Mouse (Mus musculus) ovary, postnatal 36 days (tissue): Measurements from ENCODE around the gene Zfp326.

Source experiments
- DNase-seq: peaks from one replicate; pipeline ENCODE4 v3.0.0; 2022; ENCODE audit warnings: low spot score, mixed read lengths

Gene Zfp326

DNA sequence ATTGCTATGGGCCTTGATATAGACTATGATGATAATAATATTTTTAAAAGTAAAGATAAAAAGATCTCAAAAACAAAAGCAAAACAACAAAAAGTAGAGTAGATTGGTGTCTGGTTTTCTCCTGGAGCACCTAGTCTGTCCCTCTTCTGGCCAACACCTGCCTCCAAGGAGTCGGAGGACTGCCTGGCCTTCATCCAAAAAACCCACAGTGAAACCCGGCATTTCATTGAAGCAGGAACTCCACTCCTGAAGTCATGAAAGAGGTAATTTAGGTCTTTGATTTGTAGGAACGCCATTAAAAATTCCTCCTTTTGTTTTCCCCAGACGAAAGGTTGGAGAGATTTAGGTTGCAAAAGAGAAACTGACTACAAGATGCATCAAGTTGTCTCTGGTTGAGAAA, 8.9 kb upstream of the Zfp326 start:
- no peak for DNase-seq

DNA sequence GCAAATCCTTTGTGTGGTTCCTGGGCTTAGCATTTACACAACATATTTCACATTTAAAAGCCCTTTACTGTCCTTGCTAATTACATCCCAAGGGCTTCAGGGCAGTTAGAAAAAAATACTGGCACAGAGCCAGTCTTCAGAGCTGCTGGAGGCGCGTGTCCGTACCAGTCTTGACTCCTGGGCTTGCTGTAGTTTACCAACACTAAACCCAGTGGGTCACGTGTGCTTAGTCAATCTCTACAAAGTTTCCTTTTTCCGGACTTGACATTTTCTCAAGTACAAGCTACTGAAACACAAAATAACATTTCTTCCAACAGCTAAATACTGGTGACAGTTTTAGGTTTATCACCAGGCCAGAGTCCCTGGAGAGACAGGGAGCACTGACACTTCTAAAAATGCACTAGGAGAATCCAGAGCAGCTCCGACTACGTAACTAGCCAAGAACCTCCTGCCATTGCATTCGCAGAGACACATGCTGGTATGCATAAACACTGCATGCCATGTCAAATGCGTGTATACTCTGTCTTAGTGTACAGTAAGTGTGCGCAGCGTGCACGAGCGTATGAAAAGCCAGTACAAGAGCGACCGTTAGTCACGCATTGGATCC, 8.4 kb upstream of the Zfp326 start:
- no peak for DNase-seq

DNA sequence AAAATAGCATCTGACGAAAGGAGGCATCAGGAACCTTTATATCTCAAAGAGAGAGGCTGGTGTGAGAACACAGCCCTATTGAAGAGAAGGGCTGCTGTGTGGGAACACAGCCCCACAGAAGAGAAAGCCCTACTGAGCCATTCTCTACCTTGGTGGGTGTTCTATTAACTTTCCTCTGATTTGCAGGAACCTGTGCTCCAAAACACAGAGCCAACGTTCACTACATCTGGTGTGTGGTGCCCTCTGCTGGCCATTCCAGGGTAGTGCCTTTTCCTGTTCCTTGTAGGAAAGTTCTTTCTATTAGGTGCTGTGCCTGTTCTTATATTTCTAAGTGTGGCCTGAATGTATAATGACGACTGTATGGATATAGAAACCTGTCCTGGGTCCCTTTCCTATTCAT, 7.8 kb upstream of the Zfp326 start:
- peak; percentile 77 for DNase-seq

DNA sequence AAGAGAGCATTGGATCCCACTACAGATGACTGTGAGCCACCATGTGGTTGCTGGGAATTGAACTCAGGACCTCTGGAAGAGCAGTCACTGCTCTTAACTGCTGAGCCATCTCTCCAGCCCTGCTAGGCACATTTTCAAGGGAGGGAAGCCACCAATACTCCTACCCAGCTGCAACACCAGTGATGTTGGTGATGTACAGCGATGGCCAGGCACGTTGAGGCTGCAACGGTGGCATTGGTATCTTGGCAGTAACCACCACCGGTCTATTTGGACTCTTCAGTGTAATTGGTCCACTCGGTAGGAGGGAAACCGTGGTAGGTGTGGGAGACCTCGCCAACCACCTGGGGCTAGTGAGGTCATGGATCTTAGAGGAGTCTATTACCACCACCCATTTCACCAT, 6.6 kb upstream of the Zfp326 start:
- DNase-seq, result no peak

DNA sequence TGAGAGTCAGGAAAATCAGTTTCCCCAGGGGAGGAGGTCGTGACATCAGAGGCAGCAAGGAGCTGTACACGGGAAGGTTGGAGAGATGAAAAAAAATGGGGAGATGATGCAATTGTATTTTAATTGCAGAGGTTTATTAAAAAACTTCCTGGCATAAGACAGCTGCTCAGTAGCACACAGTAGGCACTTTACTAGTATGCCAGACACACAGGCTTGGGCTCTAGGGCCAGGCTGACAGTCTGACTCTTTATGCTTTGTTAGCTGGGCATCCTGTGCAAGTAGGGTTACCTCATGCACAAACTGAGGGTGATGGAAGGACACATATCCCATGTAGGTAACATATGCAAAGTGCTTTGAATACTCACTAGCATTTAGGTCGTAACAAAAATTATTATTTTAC, 5.2 kb upstream of the Zfp326 start:
- no peak for DNase-seq

DNA sequence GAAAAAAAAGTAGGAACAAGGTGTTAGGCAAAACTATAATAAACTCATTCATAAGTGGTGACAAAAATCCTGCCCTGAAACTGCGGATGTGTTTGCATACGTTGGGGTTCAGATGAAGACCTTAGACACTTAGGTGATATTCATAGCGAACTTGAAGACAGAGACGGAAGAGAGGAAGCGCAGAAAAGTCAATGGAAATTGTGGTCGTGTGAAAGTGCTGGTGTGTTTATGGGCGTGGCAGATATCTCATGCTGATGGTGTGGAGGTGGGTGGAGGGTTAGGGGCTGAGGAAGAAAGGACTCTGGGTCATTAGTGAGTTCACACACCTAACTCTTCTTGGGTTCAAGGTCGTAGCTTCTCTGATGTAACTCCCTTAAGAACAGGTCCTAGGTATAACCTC, 4.2 kb upstream of the Zfp326 start:
- DNase-seq, result no peak

DNA sequence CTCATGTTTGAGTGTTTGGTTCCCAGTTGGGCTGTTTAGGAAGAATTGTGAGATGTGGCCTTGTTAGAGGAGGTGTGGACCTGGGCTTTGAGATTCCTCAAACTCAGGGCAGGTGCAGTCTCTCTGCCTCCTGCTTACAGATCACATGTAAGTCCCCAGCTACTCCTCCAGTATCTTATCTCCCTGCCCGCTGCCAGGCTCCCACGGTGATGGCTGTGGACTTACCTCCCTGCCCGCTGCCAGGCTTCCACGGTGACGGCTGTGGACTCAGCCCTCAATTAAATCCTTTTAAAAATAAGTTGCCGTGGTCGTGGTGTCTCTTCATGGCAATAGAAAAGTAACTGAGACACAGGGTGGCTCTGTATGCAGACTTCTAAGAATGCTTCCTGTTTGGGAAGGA, 3.4 kb upstream of the Zfp326 start:
- no peak for DNase-seq

DNA sequence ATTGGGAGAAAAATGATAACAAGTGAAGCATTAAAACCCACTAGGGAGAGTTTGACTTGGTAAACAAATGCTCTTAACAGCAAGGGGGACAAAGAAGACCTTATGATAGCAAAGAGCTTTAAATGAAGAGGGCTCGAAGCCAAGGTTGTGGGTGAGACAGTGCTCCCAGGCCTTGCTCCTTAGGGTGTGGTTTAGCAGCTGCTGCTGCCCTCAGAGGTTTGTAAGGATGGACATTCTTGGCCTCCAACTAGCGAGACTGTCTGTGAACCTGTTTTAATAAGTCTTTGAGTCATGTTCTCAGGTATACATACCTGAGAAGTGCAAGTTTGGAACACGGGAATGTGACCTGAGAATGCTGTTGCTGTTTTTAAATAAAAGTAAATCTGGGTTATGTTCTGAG, 2.6 kb upstream of the Zfp326 start:
- DNase-seq, result no peak

DNA sequence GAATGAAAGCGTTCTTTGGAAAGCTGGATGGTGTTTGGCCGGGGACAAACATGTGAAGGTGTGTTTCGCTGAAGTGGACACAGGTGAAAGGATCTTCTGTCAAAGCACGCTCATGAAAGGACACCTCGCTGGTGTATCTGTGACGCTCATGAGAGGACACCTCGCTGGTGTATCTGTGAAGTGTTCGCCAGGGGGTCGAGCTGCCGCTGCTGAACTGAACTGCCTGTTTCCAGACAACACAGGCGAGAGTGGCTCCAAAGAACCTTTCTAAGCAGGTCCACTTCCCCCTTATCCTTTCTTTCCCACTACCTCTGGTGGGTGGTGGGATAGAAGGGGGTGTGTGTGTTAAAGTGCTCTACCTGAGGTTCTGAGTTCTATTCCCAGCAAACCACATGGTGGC, 1.9 kb upstream of the Zfp326 start:
- DNase-seq, result no peak

DNA sequence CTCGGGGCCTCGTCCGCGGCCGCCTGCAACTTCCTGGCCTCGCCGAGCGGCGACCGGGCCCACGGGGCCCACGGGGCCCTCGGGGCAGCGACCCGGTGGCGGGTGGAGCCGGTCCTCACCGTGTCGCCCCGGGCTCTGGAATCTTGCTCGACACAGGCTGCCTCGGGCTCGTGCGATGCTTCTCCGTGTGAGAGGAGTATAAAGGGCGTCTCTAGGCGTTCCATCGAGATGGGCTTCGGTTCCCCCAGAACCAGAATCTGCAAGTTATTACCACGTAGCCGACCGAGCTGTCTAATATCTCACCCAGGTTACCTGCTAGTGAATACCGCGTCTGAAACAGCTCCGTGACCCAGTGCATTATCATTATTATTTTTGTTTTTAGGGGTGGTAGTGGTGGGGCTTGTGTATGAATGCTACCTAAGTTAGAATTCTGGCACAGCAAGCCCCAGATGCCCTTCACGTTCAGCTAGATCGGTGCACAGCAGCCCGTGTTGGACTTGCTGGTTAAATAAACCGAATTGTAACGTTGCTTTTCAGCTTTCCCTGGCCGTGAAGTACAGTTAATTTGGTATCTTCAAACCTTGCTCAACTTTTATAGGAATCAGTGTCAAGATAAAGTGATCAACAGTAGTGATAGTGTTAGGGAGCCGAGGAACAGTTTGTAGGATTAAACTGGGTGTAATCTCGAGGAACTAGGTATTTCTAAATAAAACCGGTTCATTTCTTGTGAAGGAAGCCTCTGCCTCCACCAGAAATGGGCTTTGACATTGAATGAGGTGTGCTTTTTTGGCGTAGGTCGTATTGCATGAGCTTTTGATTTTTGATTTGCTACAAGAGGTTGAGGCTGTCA, 785 bp downstream of the Zfp326 start:
- no peak for DNase-seq

DNA sequence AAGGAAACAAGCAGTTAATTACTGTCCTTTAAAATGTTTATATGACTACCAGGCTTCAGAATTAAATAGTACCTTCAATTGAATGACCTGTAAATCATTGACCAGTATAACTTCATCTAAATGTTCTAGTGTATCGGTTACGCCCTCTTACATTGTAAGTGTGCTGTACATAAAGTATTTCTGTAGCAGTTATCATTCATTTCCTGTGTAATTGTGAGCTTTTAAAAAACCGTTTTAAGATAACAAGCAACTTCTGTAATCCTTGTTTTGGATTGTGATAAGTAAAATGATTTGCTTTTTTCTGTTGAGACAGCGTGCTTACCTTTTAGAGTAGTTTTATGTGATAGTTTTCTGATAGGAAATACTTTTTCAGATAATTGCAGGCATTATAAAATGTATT, 11.0 kb downstream of the Zfp326 start:
- no peak for DNase-seq

DNA sequence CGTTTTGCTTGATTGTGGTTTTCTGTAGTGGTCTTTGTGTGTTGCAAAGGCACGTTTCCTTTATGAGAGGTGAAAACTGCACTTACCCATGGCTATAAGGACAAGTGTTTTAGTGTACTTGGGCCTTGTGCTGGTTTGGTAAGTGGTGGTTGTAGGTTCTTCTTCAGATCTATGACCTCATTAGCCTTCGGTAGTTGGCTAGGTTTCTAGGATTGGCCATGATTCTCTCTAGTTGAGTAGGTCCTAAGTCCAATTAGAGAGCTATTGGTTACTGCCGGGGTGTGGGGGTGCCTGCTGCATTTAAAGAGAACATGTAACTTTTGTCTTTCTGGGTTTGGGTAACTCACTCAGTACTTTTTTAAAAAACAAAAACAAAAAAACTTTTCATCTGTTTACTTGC, 21.8 kb downstream of the Zfp326 start:
- DNase-seq, result no peak

DNA sequence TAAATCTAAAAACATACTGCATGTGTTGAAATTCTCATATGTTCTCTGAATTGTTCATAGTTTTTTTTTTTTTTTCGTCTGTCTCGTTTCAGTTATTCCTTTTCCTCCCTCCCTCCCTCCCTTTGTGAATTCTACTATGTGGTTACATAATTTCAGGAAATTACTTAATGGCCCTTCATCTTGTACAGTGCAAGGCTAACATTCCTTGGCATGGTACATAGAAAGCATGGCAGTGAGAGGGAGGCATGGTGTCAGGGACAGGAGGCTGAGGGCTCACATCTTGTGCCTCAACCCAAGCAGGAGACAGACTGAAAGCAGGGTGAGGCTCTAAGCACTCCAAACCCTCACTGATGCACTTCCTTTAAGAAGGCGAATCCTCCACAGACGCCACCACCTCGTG, 32.8 kb downstream of the Zfp326 start:
- DNase-seq, result no peak

DNA sequence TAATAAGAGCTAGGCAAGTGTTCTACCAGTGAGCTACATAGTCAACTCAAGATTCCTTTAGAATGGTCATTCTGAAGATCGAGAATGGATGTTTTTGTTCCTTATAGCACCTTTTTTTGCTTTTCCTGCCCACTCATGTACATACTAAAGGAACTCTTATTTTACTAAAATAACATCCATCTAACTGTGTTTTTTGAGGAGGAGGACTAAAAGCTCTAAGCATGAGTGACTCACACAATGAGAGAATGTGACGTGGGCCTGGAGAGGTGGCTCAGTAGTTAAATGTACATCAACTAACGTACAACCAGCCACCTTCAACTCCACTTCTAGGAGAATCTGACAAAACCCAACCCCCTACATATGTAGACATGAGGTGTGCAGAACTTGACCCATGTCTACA, 33.3 kb downstream of the Zfp326 start:
- no peak for DNase-seq

DNA sequence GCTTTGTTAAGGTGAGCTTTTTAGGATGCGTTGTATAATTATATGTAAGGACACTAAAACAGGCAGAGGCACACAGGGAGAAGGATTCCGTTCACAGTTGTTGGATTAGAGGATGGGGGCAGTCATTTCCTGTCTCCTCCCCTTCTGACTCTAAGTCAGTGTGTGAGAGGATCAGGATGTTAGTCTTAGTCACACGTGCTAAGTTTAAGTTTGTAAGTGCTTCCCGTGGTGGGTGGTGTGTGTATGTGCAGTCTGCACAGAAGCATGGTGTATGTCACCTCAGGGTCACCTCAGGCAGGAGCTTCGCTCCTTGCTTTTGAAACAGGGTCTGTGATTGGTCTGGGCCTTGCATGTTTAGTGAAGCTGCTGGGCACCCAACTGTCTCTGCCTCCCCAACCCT, 35.1 kb downstream of the Zfp326 start:
- no peak for DNase-seq

DNA sequence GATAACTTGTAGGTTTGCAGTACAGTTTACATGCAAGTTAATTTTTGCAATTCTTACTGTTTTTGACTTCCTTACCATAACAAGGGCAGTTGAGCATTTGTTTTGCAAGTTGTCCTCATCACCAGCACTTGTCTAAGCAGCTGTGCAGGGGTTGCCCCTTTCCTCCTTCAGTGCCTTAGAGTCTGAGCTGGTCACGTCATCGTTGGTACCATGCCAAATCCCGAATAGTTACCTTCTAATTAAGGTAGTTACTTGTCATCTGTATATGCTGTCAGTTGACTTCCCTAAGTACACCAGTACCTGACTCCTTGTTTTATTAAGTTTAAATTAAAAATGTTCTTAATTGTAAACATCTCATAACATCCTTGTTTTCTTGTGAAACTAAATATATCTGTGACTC, 41.0 kb downstream of the Zfp326 start:
- DNase-seq, result no peak

DNA sequence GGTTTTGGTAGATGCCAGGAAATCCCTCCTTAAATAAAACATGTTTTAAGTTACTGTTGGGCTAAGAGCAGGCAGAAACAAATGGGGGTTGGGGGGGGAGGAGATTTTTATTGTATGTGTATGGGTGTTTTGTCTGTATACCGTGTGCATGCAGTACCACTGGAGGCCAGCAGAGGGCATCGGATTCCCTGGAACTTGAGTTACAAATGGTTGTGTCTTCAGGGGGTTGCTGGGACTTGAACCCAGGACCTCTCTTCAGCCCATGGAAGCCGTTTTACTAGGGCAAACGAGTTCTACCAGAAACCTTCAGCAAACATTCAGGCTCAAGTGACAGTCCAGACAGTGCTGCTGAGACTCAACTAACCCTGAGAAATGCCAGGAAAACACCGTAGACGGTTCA, 41.9 kb downstream of the Zfp326 start:
- DNase-seq, result no peak

DNA sequence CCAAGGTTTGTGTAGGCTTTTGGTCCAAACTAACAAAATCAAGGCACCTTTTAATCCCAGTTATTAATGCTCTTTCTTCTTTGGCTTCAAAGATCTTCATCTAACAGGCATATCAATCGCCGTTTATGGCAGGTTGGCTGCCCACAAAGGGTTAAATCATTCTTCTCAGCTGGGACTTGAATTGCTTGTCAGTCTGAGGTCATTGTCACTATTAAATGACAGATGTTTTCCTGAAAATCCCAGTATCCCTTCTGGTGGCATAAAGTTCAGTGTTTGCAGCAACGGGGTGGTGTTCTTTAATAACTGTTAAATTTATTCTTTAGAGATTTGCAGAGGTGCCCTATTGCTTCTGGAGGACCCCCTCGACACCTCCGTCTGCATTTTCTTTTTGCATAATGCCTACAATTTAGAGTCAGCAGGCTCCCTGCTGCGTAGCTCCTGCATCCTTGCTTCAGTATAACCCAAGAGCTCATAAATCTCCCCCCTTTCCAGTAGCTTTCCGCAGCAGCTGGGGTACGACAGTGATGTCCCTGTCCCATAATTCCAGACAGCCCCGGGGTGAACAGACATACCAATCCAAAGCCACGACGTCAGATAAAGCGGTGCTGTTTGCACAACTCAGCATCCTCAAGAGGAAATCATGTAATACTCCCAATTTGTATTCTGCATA, 46.6 kb downstream of the Zfp326 start:
- no peak for DNase-seq

DNA sequence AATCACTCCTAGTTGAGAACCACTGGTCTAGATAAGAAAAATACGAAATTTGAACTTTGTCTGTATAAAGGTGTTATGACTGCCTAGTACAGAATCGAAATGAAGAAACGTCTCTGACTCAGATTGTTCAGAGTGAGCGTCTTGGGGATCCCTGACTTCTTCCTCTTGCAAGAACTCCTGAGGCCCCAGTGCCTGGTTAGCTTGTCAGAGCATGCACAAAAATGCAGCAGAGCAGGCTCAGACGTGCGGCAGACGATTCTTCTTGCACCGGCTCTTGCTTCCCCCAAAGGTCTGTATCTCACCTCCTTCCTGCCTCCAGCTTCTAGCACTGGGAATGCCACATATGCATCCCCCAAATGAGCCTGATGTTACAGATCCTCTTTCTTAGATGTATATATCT, 48.0 kb downstream of the Zfp326 start:
- no peak for DNase-seq

DNA sequence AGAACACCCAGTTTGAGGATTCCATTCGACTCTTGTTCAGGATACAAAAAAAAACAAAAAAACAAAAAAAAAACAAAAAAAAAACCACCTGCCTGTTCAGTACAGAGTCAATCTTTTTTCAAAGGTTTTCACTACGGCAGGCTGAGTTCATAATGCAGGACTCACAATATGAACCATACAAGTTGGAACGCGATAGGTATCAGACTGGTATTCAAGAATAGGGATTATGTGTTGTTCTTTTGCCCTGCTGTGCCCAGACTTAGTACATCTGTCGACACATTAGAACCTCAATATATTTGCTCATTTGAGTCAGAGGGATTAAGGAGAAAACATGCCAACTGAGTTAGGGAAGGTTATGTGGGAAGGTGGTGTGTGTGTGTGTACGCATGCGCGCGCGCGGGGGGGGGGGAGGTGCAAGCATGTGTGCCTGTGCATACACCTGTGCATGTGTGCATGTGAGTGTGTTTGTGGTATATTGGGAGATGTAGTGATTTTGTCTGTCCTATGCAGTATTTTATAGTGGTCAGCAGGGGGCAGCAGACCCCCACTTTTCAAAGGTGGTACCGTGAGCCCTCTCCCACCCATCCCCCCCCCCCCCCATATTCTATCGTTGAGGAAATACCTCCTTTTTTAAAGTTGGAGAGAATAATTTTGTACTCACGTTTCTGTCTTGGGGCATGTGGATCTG, 49.3 kb downstream of the Zfp326 start:
- DNase-seq, result no peak

DNA sequence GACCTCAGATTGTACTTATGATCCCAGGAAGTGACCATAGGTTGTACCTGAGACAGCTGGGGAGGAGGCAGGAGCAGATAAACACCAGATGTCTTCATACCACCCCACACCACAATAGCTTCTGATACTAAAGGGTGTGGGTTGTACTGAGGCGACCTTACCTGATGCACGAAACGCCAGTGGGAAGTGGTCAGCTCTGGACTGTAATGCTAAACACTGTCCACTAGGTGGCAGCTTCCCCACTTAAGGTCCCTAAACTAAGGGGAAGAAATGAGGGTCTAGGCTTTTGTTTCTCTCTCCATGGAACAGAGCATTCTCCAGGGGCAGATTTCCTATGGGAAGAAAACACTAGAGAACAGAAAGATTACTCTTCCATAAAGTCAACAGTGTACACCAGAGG, 53.9 kb downstream of the Zfp326 start:
- DNase-seq, result no peak

DNA sequence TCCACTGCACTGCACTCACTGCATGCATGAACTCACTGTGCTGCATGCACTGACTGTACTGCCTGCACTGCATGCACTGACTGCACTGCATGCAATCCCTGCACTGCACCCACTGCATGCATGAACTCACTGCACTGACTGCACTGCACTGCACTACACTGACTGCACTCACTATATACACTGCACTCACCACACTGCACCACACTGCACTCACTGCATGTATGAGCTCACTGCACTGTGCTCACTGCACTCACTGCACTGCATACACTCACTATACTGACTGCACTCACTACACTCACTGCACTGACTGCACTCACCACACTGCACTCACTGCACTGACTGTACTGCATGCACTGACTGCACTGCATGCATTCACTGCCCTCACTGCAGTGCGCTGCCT, 56.0 kb downstream of the Zfp326 start:
- DNase-seq, result no peak

DNA sequence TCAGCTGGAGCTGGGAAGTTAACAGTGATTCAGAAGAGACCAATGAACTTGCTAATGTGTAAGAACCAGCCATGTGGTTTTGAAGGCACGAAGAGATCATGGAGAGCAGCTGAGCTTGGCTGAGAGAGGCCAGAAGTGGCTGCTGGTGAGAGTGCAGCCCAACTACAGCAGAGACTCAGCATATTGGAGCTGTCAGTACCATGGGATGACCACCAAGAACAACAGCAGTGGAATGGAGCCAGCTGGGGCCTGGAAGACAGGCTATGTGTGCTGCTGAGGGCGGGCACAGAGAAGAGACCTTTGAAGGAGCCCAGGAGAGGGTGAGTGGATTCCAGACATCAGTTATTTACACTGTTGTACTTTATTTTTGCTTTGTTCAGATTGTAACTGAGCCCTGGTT, 65.6 kb downstream of the Zfp326 start:
- no peak for DNase-seq
